Mouse (Mus musculus) lung, postnatal 0 days (tissue): Measurements from ENCODE around the gene Gm26965.

ENCODE experiments used
- CTCF ChIP-seq: IDR thresholded peaks from 2 replicates; pipeline ENCODE4 v1.5.1; 2016; ENCODE audit warnings: antibody characterized with exemption, mild to moderate bottlenecking
- EP300 ChIP-seq: IDR thresholded peaks from 2 replicates; pipeline ENCODE4 v1.6.1; 2016; ENCODE audit warnings: antibody characterized with exemption, mild to moderate bottlenecking, control low read depth

- TF ChIP-seq CTCF: no peak
- no peak for TF ChIP-seq EP300
Observed at GRCm38 (mm10) chr13:67500084-67500719, 25.7 kb downstream of the Gm26965 start, which contains the start of gene Zfp58.
